Mouse (Mus musculus) liver, embryonic 15.5 days (tissue): ENCODE measurements at regions not wholly inside any gene's neighbourhood (a gene's known extent, or its start where the extent isn't known, plus 50 kb on each side); places are given as distances from the start of the nearest gene placed in this dataset.
"Not testable (repeated sequence)": the region's sequence is repeated elsewhere in the genome, so short reads cannot be mapped to it uniquely, and the experiment has no call there.

ENCODE experiments used
- ATAC-seq: fragments of 200-750 bp; cut with Nextera tagmentation; 2 replicates; pipeline ENCODE4 v1.8.0; 2017; ENCODE audit warnings: moderate number of reproducible peaks, mild to moderate bottlenecking, moderate library complexity; ENCODE audit not compliant: insufficient read depth
- H3K27ac ChIP-seq: fragments of 300-500 bp; sonication (generic); replicated peaks from 2 replicates; pipeline ENCODE4 v1.5.1; 2015; ENCODE audit warnings: mild to moderate bottlenecking, inconsistent platforms
- H3K27me3 ChIP-seq: fragments of 300-500 bp; sonication (generic); 2 replicates; pipeline ENCODE4 v1.6.1; 2015; ENCODE audit warnings: mild to moderate bottlenecking, inconsistent platforms
- H3K36me3 ChIP-seq: fragments of 300-500 bp; sonication (generic); replicated peaks from 2 replicates; pipeline ENCODE4 v1.6.1; 2015; ENCODE audit warnings: moderate library complexity, mild to moderate bottlenecking, inconsistent platforms
- H3K4me1 ChIP-seq: fragments of 300-500 bp; sonication (generic); replicated peaks from 2 replicates; pipeline ENCODE4 v1.6.1; 2015; ENCODE audit warnings: inconsistent platforms
- H3K4me2 ChIP-seq: fragments of 300-500 bp; sonication (generic); 2 replicates; pipeline ENCODE4 v1.6.1; 2015; ENCODE audit warnings: moderate library complexity, mild to moderate bottlenecking, inconsistent platforms
- H3K4me3 ChIP-seq: fragments of 300-500 bp; sonication (generic); replicated peaks from 2 replicates; pipeline ENCODE4 v1.5.1; 2015; ENCODE audit warnings: mild to moderate bottlenecking, inconsistent platforms
- H3K9ac ChIP-seq: fragments of 300-500 bp; sonication (generic); 2 replicates; pipeline ENCODE4 v1.6.1; 2015; ENCODE audit warnings: moderate library complexity, mild to moderate bottlenecking, inconsistent platforms
- H3K9me3 ChIP-seq: fragments of 300-500 bp; sonication (generic); replicated peaks from 2 replicates; pipeline ENCODE4 v1.6.1; 2016; ENCODE audit warnings: inconsistent platforms
- WGBS: fragments of 180-500 bp; shearing (Covaris S2); methylation state at CpG from one replicate; pipeline ENCODE4 v1.1.7; 2015; ENCODE audit warnings: mixed read lengths; ENCODE audit not compliant: insufficient replicate concordance; 5-methylcytosine and 5-hydroxymethylcytosine counted together

DNA sequence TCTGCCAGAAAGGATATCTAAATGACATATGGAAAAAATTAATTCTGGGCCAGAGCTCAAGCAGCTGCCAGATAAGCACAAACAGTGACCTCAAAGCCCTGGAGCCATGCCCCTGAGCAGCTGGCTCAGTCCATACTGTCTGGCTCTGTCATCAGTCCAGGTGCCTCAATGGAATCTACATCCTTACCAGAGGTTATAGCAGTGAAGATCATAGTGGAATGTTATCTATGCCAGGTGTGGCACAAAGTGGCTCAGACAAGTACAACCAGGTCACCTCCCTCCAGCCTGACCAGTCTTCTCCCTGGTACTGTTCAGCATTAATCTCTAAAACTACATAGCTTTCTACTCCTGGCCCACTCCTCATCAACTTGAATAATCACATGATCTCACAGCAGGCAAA, 64.4 kb upstream of the Prl2c3 start:
- Histone ChIP-seq H3K9ac (no peak overlapping the region), H3K4me3 (no peak overlapping the region), H3K27ac (no peak overlapping the region), H3K4me2 (no peak overlapping the region), H3K36me3 (no peaks in the 10 kb centered on the region), H3K27me3 (no peaks in the 10 kb centered on the region), H3K9me3 (no peaks in the 10 kb centered on the region; the same call in 1 of the 2 replicates), H3K4me1 (no peaks in the 10 kb centered on the region)
- peak; percentile 22; the same call in 1 of the 2 replicates for ATAC-seq

DNA sequence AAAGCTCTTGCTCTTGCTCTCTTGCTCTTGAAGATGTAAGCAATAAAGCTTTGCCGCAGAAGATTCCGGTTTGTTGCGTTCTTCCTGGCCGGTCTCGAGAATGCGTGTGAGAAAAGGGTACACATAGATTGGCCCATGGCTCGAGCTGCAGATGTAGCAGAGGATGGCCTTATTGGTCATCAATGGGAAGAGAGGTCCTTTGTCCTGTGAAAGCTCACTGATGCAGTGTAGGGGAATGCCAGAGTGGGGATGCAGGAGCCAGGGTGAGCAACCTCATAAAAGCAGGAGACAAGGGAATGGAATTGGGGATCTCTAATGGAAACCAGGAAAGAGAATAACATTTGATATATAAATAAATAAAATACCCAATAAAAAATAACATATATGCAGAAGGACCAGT, 63.7 kb upstream of the Prl2c3 start:
- not testable (repeated sequence) for H3K27me3 ChIP-seq, H3K4me2 ChIP-seq, H3K27ac ChIP-seq, H3K4me1 ChIP-seq, H3K9me3 ChIP-seq, H3K4me3 ChIP-seq, H3K9ac ChIP-seq, ATAC-seq, H3K36me3 ChIP-seq
- 76% methylated on average over 7 of the region's 7 CpGs for WGBS

DNA sequence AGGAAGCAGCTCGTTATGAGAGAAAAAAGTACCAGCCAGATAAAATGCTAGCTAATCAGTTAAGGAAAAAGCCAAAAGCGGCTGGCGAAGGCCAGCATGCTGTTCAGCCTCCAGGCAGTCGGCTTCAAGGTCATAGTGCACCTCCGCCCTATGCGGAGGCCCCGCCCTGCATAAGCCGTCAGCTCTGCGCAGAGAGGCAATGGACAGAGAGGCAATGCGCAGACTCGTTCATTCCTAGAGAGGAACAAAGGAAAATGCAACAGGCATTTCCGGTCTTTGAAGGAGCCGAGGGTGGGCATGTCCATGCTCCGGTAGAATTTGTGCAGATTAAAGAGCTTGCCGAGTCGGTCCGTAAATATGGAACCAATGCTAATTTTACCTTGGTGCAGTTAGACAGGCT, 61.1 kb upstream of the Prl2c3 start:
- not testable (repeated sequence) for H3K9ac ChIP-seq, H3K9me3 ChIP-seq, H3K27ac ChIP-seq, H3K4me2 ChIP-seq, H3K4me3 ChIP-seq, ATAC-seq, H3K27me3 ChIP-seq, H3K4me1 ChIP-seq, H3K36me3 ChIP-seq
- 83% methylated on average over 16 of the region's 17 CpGs for WGBS

DNA sequence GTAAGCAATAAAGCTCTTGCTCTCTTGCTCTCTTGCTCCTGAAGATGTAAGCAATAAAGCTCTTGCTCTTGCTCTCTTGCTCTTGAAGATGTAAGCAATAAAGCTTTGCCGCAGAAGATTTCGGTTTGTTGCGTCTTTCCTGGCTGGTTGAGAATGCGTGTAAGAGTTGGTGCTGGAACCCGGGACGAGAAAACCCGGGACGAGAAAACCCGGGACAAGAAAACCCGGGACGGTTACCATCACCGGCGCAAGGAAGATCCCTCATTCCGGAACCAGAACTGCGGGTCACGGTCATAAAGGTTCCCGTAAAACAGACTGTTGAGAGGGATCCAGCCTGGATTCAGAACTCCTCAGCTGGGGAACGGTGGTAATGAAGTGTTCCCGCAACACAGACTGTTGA, 60.1 kb upstream of the Prl2c3 start:
- H3K36me3 ChIP-seq, H3K4me2 ChIP-seq, H3K9me3 ChIP-seq, H3K27ac ChIP-seq, ATAC-seq, H3K4me1 ChIP-seq, H3K9ac ChIP-seq, H3K27me3 ChIP-seq, H3K4me3 ChIP-seq: not testable (repeated sequence)
- WGBS: 82% methylated on average over 19 of the region's 19 CpGs
